Mouse (Mus musculus) neural tube, embryonic 15.5 days (tissue): Measurements from ENCODE around the gene Rfx1. TPM values are rescaled to one million over a fixed set of nuclear protein-coding genes. Genes with fewer than 3 reads are reported as not detected.

Experiments used
- ATAC-seq: fragments of 200-750 bp; cut with Nextera tagmentation; 2 replicates; pipeline ENCODE4 v1.8.0; 2017; ENCODE audit warnings: mild to moderate bottlenecking, moderate TSS enrichment, moderate library complexity; ENCODE audit not compliant: low FRiP score
- H3K27ac ChIP-seq: fragments of 300-500 bp; sonication (generic); replicated peaks from 2 replicates; pipeline ENCODE4 v1.5.1; 2015; ENCODE audit warnings: mild to moderate bottlenecking, inconsistent platforms
- H3K27me3 ChIP-seq: fragments of 300-500 bp; sonication (generic); replicated peaks from 2 replicates; pipeline ENCODE4 v1.6.1; 2015; ENCODE audit warnings: inconsistent platforms
- H3K36me3 ChIP-seq: fragments of 300-500 bp; sonication (generic); 2 replicates; pipeline ENCODE4 v1.6.1; 2015; ENCODE audit warnings: inconsistent platforms
- H3K4me1 ChIP-seq: fragments of 300-500 bp; sonication (generic); 2 replicates; pipeline ENCODE4 v1.6.1; 2015; ENCODE audit warnings: inconsistent platforms
- H3K4me2 ChIP-seq: fragments of 300-500 bp; sonication (generic); 2 replicates; pipeline ENCODE4 v1.6.1; 2015; ENCODE audit warnings: inconsistent platforms, mild to moderate bottlenecking, moderate library complexity
- H3K4me3 ChIP-seq: fragments of 300-500 bp; sonication (generic); replicated peaks from 2 replicates; pipeline ENCODE4 v1.5.1; 2015; ENCODE audit warnings: mild to moderate bottlenecking, inconsistent platforms
- H3K9ac ChIP-seq: fragments of 300-500 bp; sonication (generic); replicated peaks from 2 replicates; pipeline ENCODE4 v1.6.1; 2015; ENCODE audit warnings: mild to moderate bottlenecking, inconsistent platforms
- H3K9me3 ChIP-seq: fragments of 300-500 bp; sonication (generic); replicated peaks from 2 replicates; pipeline ENCODE4 v1.6.1; 2016; ENCODE audit warnings: inconsistent platforms
- WGBS: fragments of 180-500 bp; shearing (Covaris S2); methylation state at CpG from one replicate; pipeline ENCODE4 v1.1.7; 2015; ENCODE audit warnings: mixed read lengths; 5-methylcytosine and 5-hydroxymethylcytosine counted together
- microRNA counts: library from miRNA; unstranded; fragments of <30 nt; microRNA quantifications from one replicate; lab custom pipeline; 2016
- microRNA-seq: library from miRNA; unstranded; fragments of <30 nt; microRNA quantifications from one replicate; pipeline ENCODE4, GENCODE M21; 2017
- polyA plus RNA-seq: library from polyadenylated mRNA; unstranded; fragments of >200 nt; fragmentation: Nextera tagmentation; extraction: Ambion mirVana; gene quantifications from 2 replicates; pipeline ENCODE4 v1.2.1, GENCODE M21; 2015

Gene Rfx1
- polyA plus RNA-seq, 1 experiment from 2014 or later: 9.5 TPM

- H3K4me3 ChIP-seq: no peak overlapping the region
- 78% methylated on average over 2 of the region's 2 CpGs for WGBS
- no peaks in the 10 kb centered on the region for H3K27me3 ChIP-seq
- no peak overlapping the region for H3K27ac ChIP-seq
- ATAC-seq: no peak
- H3K36me3 ChIP-seq: no peaks in the 10 kb centered on the region
- no peak overlapping the region for H3K4me2 ChIP-seq
- H3K4me1 ChIP-seq: peaks cover 9% of the 10 kb centered on the region; the same call in 1 of the 2 replicates
- no peak overlapping the region for H3K9ac ChIP-seq
- no peaks in the 10 kb centered on the region for H3K9me3 ChIP-seq
Observed at GRCm38 (mm10) chr8:84126742-84127141, 60.1 kb downstream of the Rfx1 start.

GRCm38 (mm10) chr8:84127202-84127901 lies 60.7 kb downstream of the Rfx1 start:
- Histone ChIP-seq H3K27me3 (no peaks in the 10 kb centered on the region), H3K4me2 (no peak overlapping the region), H3K4me1 (peaks cover 9% of the 10 kb centered on the region; the same call in 1 of the 2 replicates), H3K9me3 (no peaks in the 10 kb centered on the region), H3K36me3 (peaks cover 4% of the 10 kb centered on the region), H3K9ac (no peak overlapping the region), H3K27ac (no peak overlapping the region), H3K4me3 (no peak overlapping the region)
- WGBS: 83% methylated on average over 17 of the region's 17 CpGs
- no peak for ATAC-seq

- H3K9me3 ChIP-seq: no peaks in the 10 kb centered on the region
- H3K27ac ChIP-seq: no peak overlapping the region
- ATAC-seq: no peak
- H3K27me3 ChIP-seq: no peaks in the 10 kb centered on the region
- peaks cover 9% of the 10 kb centered on the region; the same call in 1 of the 2 replicates for H3K4me1 ChIP-seq
- no peak overlapping the region for H3K9ac ChIP-seq
- 83% methylated on average over 8 of the region's 8 CpGs for WGBS
- peaks cover 13% of the 10 kb centered on the region for H3K36me3 ChIP-seq
- H3K4me2 ChIP-seq: no peak overlapping the region
- no peak overlapping the region for H3K4me3 ChIP-seq
Observed at GRCm38 (mm10) chr8:84128277-84128676, 61.6 kb downstream of the Rfx1 start.

DNA sequence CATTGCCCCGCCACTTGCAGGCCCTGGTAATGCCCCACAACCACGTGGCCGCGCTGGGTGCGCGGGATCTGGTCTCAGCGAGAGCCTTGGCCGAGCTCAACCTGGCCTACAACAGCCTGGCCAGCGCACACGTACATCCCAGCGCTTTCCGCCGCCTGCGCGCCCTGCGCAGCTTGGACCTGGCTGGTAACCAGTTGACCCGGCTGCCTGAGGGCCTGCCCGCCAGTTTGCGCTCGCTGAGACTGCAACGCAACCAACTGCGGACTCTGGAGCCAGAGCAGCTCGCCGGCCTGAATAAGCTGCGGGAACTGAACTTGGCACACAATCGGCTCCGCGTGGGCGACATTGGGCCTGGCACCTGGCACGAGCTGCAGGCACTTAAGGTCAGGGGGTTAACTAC lies 64.2 kb downstream of the Rfx1 start:
- Histone ChIP-seq H3K27ac (no peak overlapping the region), H3K9me3 (no peaks in the 10 kb centered on the region), H3K9ac (no peak overlapping the region), H3K4me3 (no peak overlapping the region), H3K27me3 (no peaks in the 10 kb centered on the region), H3K4me2 (peak overlapping the region; percentile 25), H3K4me1 (peaks cover 9% of the 10 kb centered on the region; the same call in 1 of the 2 replicates), H3K36me3 (peaks cover 38% of the 10 kb centered on the region)
- ATAC-seq: no peak
- 49% methylated on average over 30 of the region's 30 CpGs for WGBS

DNA sequence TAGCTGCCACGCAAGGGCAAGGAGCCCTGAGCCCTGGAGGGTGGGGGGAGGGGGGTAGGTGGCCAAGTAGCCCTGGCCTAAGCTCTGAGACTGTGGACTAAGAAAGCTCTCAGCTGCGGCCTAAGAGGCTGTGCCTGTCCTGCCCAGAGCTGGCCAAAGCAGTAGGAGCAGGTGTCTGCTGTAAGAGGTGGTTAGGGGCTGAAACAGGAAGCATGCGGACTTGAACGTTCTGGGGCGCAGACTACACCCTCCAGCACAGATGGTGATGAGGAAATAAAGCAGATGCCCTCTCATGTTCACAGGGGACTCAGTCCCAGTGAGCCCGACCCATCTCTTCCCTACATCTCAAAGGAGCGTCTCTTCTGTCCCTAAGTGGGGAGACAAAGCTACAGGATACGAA lies 65.6 kb downstream of the Rfx1 start:
- WGBS: 80% methylated on average over 8 of the region's 8 CpGs
- no peak for ATAC-seq
- no peak overlapping the region for H3K9ac ChIP-seq
- H3K4me3 ChIP-seq: no peak overlapping the region
- no peaks in the 10 kb centered on the region for H3K27me3 ChIP-seq
- peaks cover 6% of the 10 kb centered on the region; the same call in 1 of the 2 replicates for H3K4me1 ChIP-seq
- H3K36me3 ChIP-seq: peaks cover 52% of the 10 kb centered on the region
- no peaks in the 10 kb centered on the region for H3K9me3 ChIP-seq
- no peak overlapping the region for H3K27ac ChIP-seq
- no peak overlapping the region for H3K4me2 ChIP-seq

DNA sequence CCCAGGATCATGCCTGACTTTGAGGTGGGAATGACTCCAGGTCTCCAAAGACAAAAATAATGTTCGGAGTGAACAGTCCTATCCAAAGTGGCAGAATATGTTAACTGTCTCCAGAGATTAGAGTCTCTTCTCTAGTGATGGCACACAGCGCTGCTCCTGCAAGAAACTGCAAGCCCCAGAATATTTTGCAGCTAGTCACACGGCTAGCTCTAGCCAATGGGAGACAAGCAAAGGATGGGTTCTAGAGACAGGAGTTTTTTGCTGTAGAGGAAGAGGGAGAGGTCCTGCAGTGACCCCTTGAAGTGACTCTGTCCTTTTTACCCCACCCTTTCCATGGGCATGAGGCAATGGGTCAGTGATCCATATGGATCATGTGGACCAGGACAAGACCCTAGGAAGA lies 71.2 kb downstream of the Rfx1 start:
- Histone ChIP-seq H3K4me2 (no peak overlapping the region), H3K4me1 (no peaks in the 10 kb centered on the region), H3K9ac (no peak overlapping the region), H3K36me3 (peaks cover 99% of the 10 kb centered on the region), H3K27ac (no peak overlapping the region), H3K9me3 (no peaks in the 10 kb centered on the region), H3K27me3 (no peaks in the 10 kb centered on the region), H3K4me3 (no peak overlapping the region)
- WGBS: 89% methylated on average over 3 of the region's 3 CpGs
- no peak for ATAC-seq

GRCm38 (mm10) chr8:84140838-84141237 lies 74.2 kb downstream of the Rfx1 start:
- no peak overlapping the region for H3K27ac ChIP-seq
- no peaks in the 10 kb centered on the region for H3K27me3 ChIP-seq
- no peaks in the 10 kb centered on the region for H3K9me3 ChIP-seq
- no peak for ATAC-seq
- 95% methylated on average over 4 of the region's 4 CpGs for WGBS
- H3K9ac ChIP-seq: no peak overlapping the region
- no peak overlapping the region for H3K4me3 ChIP-seq
- H3K36me3 ChIP-seq: peaks cover 90% of the 10 kb centered on the region
- H3K4me2 ChIP-seq: no peak overlapping the region
- H3K4me1 ChIP-seq: 0 out of 2 replicates have a peak, but pooled peaks cover 5% of the 10 kb centered on the region

DNA sequence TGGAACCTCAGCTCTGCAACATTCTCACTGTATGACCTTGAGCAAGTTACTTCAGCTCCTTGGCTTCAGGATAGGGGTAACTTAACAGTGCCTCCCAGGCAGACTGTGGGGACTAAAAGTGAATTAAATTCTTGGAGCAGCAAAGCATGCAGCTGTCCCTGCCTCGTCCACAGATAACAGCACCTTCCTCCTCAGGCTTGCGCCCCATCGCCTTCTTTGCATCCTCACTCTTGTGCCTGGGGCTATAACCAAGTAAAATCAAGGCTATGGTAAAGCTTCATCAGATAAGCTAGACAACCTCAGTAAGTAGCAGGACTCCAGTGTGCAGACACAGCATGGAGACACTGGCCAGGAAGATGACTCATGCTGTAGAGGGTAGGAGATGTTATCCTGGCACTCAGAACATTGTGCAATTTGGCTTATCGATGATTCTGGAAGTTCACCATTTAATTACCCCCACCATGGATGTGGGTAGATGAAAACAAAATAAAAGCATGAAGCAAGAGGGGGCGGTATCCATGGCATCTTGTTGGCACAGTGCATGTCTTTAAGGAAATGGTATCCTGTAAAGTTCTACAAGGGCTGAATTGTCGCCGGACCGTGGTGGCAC lies 78.1 kb downstream of the Rfx1 start:
- Histone ChIP-seq H3K9ac (no peak overlapping the region), H3K27me3 (no peaks in the 10 kb centered on the region), H3K27ac (no peak overlapping the region), H3K4me2 (no peak overlapping the region), H3K36me3 (peaks cover 51% of the 10 kb centered on the region), H3K4me3 (no peak overlapping the region), H3K4me1 (peaks cover 28% of the 10 kb centered on the region), H3K9me3 (no peaks in the 10 kb centered on the region)
- no peak for ATAC-seq
- WGBS: 93% methylated on average over 8 of the region's 8 CpGs

MicroRNA genes within 50 kb of the gene (microRNA counts, 519-probe panel; counts per million panel counts)
- 2,290 counts per million, percentile 51 among the panel's probes with 10 or more counts for microRNA mmu-miR-709 (lab: Ali Mortazavi, UCI)

Small RNA genes within 50 kb of the gene (microRNA-seq; reads per million reads assigned to microRNA genes)
- gene Mir709: not detected

Other genes starting within 250 kb of the Rfx1 start
- gene Adgrl1, start 166.7 kb upstream of the Rfx1 start, polyA plus RNA-seq: 43.0 and 54.1 TPM in 2 replicates
- 1.1 TPM in 2 replicates for gene Gm10644, start 111.6 kb upstream of the Rfx1 start, polyA plus RNA-seq
- 8.0 and 24.4 TPM in 2 replicates for gene Asf1b, start 111.3 kb upstream of the Rfx1 start, polyA plus RNA-seq
- 234 and 256 TPM in 2 replicates for gene Prkaca, start 93.8 kb upstream of the Rfx1 start, polyA plus RNA-seq
- 7.9 and 8.4 TPM in 2 replicates for gene Samd1, start 69.2 kb upstream of the Rfx1 start, polyA plus RNA-seq
- gene 1700067K01Rik, start 65.3 kb upstream of the Rfx1 start, polyA plus RNA-seq: 0.82 and 1.2 TPM in 2 replicates
- gene 2210011C24Rik, start 54.7 kb upstream of the Rfx1 start, polyA plus RNA-seq: 0.69 and 1.6 TPM in 2 replicates
- 14.1 and 17.0 TPM in 2 replicates for gene Palm3, start 45.4 kb upstream of the Rfx1 start, polyA plus RNA-seq
- 0.37 and 1.7 TPM in 2 replicates for gene Il27ra, start 24.2 kb upstream of the Rfx1 start, polyA plus RNA-seq
- 1.0 and 1.4 TPM in 2 replicates for gene Rln3, start 21.8 kb upstream of the Rfx1 start, polyA plus RNA-seq
- gene Gm10643, start 1.7 kb upstream of the Rfx1 start, polyA plus RNA-seq: 1.4 and 1.8 TPM in 2 replicates
- gene Dcaf15, start 37.9 kb downstream of the Rfx1 start, polyA plus RNA-seq: 18.5 and 21.6 TPM in 2 replicates
- 0.47 and 0.49 TPM in 2 replicates for gene Podnl1, start 59.2 kb downstream of the Rfx1 start, polyA plus RNA-seq
- gene Cc2d1a, start 81.1 kb downstream of the Rfx1 start, polyA plus RNA-seq: 41.3 and 43.7 TPM in 2 replicates
- 2.0 and 2.6 TPM in 2 replicates for gene 4930432K21Rik, start 81.2 kb downstream of the Rfx1 start, polyA plus RNA-seq
- 7.4 and 11.9 TPM in 2 replicates for gene Nanos3, start 118.4 kb downstream of the Rfx1 start, polyA plus RNA-seq
- 14.8 and 16.0 TPM in 2 replicates for gene Zswim4, start 170.2 kb downstream of the Rfx1 start, polyA plus RNA-seq
- 263 and 280 TPM in 2 replicates for gene D8Ertd738e, start 182.9 kb downstream of the Rfx1 start, polyA plus RNA-seq
- 51.5 and 58.8 TPM in 2 replicates for gene Mri1, start 190.5 kb downstream of the Rfx1 start, polyA plus RNA-seq
- 22.1 and 23.0 TPM in 2 replicates for gene Ccdc130, start 203.5 kb downstream of the Rfx1 start, polyA plus RNA-seq